Mouse (Mus musculus) adrenal gland, adult 2 months (tissue): ENCODE measurements around the gene Cald1. TPM values are rescaled to one million over a fixed set of nuclear protein-coding genes. Genes with fewer than 3 reads are reported as not detected.

Experiments
- DNase-seq: peaks from one replicate; pipeline ENCODE4 v3.0.0; 2021
- long read RNA-seq: library from polyadenylated mRNA; stranded (forward); transcript quantifications from one replicate; pipeline ENCODE4 v2.0.0, GENCODE M21; 2021
- polyA plus RNA-seq: library from polyadenylated mRNA; depleted of rRNA; stranded (reverse); fragments of >200 nt; gene quantifications from 2 replicates; pipeline ENCODE4 v1.2.3, GENCODE M21; 2012; rRNA removed
- total RNA-seq, 2 experiments: library from RNA; stranded (reverse); gene quantifications; 2 replicates each; pipeline ENCODE4 v1.2.3; 2021

Cald1 gene
- 10 to 100 TPM; 82.4 to 89.0 TPM for total RNA-seq
- 5.4 and 5.6 TPM in 2 replicates for polyA plus RNA-seq
- long read RNA-seq, full-length matches to known transcripts, result 18 of 30 reads
- long read RNA-seq, partial matches to known transcripts, result 6 of 30 reads
- long read RNA-seq, other reads (novel, unspliced or antisense), result 6 of 30 reads

DNA sequence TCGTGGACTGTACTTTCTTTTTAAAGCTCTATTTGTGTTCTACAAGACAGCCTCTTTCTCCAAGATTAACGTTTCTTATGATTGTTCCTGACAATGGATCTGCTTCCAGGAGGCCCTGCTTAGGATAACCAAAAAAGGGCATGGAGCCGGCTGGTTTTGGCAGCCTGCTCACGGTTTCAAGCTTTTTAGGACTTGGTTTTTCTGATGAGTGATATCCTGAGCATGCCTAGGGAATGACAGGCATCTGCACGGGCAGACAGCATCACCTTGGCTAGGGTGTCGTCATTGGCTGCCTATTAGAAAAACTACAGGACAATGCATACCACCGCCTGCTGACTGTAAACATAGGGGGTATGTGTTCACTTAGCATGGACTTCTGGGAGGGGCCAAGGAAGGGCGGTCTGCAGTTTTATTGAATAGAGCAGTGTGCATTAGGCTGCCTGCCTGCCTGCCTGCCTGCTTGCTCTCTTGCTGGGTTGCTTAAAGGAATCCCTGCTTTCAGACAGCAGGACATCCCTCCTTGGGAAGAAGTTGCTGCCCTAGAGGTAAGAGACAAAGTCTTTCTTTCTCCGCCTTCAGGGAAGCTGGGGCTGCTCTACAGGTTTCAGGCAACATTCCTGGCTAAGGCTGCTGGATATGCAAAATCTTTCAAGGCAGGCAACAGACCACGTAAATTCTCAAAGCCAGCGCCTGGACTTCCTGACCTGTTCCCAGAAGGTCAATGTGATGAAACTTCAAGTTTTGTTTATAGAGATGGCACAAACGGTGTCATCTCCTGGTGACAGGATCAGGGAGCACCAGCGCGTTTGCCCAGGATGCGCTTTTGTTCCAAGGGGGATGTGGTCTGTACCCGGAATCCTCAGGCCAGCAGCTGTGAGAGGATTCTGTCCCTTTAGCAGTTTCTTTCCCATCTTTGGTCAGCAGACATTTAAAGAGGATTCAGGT is at the start of gene Cald1:
TSS of gene Cald1 (plus strand) at position 380 of the 945 bp plus-strand sequence.
- peak; percentile 50 for DNase-seq

DNA sequence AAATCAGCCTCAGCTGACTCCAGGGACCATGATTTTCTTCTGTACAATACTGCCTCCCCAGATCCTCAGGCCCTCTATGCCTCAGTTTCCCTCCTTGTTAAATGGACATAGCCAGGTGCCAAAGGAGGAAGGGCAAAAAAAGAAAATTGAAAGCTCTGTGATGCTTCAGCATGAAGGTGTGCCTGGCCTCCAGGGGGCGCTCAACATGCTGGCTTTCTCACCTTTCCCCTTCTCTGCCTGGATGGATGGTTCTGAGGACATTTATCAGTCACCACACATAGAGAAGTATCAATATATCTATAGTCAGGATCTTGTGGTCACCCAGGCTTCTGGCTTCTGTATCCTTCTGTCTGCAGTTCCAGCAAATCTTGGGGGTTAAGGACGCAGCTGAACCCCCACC is 49.3 kb upstream of the Cald1 start:
- peak; percentile 53 for DNase-seq

DNA sequence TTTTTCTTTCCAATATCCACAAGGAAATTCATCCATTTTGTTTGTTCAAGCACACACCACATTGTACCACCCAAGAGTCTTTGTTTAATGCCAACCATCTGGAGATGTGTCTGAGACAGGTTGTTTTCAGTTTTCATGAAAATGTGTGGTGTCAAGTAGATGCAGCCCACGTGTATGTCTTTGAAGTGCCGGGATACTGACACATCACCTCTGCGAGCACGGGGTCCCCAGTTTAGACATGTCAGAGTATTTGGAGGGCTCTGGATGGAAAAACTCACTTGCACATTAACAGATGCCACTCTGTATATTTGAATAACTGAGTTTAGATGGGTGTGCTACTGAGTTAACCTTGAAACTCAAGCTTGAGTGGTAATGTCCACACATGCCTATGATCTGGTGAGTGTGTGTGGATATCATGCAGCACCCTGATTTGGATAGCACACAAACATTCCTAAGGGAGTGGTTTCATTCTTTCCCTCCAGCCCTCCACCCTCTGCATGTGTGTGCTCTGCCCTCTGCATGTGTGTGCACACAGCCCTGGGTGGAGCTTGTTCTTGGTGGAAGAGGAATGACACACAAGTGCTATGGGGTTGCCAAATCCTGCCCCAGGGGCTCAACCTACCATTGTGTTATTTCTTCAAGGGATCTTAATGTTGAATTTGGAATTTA is 45.7 kb upstream of the Cald1 start:
- no peak for DNase-seq

DNA sequence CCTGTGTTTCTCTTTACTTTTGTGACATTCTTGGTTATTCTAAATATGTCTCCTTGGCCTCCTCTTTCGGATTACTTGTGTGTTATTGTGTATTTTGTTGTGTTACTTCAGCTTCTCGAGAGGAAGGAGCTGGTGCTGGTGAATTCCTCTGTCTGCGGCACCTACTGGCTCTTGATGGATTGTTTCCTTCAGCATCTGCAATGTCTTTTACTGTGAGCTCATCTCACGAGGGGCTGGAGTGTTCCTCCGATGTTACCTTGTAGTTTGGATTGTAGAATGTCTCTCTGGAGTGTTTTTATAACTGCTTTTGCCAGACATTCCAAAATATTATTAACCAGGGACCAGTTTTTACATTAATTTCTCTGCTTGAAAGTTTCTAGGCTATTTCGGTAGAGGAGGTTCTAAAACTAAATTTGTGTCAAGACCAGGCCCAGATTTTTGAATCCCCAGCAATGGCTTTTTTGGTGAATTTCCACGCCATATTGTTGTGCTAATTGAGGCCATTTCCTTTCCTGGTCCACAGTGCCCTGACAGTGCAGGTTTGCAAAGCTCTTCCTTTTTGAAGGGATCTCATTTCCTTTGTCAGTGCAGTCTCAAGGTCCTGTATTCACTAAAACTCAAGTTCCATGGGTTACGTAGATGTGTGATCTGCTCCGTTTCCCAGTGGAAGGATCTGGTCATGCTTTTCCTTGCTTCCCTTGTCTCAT is 43.9 kb upstream of the Cald1 start:
- DNase-seq, result no peak

DNA sequence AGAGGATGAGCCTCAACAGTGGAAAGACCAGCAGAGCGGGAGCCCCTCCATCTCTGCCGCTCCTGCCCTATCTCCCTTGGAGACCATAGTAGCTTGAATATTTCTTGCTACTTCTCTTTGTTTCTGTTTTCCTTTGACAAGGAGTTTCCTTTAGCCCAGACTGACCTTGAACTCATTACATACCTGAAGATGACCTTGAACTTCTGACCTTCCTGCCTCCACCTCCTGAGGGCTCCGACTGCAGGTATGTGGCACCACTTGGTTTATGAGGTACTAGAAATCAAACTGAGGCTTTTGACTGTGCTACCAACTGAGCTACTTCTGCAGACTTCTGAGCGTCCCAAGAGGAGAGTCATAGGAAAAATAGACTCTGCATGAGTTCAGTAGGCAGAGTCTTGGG is 38.8 kb upstream of the Cald1 start:
- DNase-seq, result no peak

DNA sequence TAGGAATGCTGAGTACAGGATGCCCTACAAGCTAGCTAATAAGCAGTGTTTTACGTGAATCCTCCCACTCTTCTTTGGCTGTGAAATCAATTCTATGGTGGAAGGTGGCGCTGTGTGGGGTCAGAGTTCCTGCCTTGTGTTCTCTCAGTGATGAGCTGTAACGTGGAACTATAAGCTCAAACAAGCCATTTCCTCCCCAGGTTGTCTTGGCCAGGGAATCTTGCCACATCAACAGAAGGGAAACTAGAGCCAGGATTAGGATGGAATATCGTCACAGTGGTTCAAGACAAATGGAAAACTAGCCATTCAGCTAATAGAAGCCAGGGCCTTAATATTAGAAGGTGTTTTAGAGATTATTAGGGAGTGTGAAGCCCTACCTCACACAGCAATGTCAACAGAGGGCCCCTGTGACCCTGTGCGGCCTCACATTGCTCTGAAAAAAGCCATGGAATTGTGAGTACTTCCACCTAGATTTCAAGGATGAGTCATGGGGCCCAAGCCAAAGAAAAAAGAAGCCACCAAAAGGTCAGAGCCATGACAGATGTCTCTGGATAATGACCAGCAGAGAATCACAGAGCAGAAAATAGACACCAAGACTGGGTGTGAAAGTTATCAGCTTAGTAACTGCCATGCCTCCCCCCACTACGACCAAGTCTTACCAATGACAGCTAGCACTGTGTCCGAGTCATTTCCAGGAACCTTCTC is 33.0 kb upstream of the Cald1 start:
- DNase-seq, result peak; percentile 76

DNA sequence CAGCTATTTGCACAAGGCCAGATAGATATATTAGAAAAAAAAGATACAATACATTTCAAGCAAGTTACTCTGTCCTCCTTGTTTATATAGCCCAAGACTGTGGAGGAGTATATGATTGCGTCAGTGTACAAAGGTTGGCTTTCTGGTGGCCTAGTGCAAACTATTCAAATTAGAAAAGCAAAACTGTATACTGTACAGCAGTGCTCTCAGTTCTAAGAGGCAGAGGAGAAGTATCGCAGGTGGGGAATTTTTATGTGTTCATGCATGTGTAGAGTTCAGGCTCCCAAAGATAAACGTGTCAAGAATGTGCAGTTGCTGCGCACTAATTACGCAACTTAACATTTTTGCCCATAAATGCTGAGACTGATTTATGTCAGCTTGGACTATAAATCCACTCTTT is 31.0 kb upstream of the Cald1 start:
- no peak for DNase-seq

DNA sequence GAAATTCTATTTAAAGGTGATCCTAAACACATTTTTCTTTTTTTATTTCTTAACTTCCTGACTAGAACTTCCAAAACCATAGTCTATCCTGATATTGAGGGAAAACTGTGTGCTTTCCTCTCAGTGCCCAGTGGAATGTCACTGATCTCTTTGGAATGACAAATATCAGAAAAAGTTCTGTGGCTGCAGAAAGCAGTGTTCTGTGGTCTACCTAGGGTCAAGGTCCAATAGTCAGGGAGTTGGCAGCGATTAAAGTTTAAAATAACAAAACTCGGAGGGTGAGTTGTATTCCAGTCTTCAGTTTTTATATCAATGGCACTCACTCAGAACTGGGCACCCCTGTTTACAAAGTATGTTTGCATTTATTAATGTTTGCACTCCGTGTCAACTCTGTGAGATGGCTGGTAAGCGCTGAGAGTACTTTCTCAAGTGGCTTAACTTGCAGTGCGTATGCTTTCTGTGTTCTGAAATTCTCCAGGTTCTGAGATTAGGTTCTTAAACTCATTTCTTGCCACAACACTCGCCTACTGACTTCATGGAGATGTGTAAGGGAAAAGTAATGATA is 18.7 kb upstream of the Cald1 start:
- peak; percentile 59 for DNase-seq

DNA sequence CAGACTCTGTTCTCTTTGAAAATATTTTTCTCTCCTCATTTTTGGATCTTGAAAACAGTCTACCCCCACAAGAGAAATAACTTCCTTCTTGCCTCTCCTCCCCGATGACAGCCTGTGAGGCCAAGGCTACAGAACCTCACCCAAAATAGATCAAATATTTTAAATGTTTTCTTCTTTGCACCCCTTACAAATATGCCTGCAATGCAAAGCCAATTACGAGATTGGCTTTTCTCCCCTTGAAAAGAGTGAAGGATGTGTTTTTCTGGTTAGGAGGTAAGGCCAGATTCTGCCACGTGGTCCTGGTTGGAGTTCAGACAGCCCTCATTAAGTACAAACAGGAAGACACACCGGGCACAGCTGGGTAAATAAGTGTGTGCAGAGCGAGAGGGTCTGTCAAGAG is 14.9 kb upstream of the Cald1 start:
- DNase-seq, result no peak

DNA sequence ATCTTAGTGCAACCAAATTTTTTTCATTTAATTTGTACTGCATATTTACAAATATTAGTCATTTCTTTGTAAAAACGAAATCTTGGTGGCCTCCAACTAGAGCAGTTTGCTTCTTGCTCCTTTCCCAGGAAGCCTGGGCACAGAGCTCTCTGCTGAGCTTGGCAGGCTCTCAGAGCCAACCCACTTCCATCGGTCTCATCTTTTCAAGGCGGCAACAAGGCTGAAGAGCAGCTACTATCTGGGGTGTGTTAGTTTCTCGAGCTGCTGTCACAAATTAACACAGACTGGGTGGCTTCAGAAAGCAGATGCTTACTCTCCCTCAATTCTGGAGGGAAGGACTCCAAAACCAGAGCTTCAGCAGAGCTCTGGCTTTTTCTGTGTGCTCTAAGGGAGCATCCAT is 10.2 kb upstream of the Cald1 start:
- DNase-seq, result no peak

DNA sequence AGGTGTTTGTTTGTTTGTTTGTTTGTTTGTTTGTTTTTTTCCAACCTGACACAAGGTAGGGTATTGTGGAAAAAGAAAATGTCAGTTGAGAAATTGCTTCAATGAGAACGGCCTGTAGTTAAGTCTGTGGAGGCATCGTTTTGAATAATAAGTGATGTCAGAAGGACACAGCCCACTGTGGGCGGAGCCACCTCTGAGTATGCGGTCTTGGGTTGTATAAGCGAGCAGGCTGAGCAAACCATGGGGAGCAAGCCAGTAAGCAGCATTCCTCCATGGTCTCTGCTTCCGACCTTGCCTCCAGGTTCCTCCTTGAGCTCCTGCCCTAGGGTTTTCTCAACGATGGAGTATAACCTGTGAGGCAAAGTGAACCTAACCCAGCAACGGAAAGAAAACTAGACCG is 7.6 kb upstream of the Cald1 start:
- no peak for DNase-seq

DNA sequence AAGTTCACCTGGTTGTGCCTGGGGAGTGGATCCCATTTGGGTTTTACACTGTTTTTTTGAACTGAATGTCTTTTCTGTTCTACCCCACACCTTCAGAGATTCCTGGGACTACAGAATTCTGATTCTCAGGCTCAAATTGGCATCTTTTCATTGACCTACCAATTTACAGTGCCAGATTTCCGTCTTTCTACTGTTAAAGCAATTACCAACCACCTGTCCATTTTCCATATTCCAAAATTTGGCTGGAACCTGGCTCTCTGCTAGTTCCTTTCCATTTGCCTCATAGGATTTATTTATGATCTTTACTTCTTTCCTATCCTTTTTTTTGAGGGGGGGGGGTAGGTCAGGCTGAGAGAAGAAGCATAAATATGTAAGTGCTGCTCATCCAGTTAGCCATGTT is 4.9 kb upstream of the Cald1 start:
- DNase-seq, result no peak

DNA sequence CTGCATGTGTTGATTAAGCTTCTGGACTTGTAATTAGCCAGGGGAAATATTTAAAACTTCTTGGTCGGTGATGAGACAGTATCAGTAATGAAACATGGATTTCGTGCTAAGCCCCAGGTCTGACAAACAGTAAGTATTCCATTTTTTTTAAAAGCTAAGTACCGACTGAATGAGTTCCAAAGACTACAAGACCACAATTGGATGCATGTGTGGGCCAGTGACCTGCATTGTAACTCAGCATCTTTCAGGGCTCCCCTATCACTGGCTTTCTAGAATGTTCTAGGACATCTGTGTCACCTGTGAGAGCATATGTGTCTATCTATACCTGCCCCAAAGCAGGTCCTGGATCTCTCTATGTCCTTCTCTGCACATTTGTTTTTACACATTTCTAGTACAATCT is 984 bp upstream of the Cald1 start:
- no peak for DNase-seq

DNA sequence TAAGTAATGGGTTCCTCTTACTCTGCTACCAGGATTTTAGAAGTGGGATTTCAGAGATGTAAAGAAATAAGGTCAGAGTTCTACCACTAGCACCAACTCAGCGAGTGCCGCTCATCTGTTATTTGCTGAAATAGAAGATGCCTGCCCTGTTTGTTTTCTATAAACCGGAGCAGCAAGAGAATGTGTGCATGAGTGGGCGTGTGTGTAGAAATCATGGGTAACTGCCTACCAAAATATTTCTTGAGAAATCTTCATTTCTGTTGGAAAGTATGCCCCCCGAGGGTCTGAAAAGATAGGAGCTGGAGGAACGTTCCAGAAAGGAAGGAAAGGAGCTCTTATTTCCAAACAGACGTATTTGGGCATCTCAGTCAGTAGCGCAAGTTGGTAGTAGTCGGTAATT is 871 bp downstream of the Cald1 start:
- DNase-seq, result no peak

DNA sequence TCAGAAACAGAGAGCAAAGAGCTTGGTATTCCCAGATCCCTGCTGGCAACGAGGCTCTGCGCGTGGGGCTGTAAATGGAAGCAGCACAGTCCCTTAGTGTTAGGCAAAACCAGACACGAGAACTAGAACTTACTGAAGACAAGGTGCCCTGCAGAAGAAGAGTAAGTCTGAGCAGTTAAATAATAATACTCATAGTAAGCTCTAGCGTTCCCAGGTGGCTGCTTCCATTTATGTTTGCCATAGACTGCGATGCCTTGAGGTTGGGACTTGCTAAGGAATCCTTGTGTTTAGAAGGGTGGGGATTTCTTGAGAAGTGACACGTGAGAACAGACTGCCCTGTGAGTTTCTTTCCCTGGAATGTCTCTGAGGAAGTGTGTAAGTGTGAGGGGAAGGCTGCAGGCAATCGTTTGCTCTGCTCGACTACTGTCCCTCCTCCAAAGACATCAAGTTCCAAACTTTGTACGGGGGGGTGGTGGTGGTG is 1.4 kb downstream of the Cald1 start:
- no peak for DNase-seq

DNA sequence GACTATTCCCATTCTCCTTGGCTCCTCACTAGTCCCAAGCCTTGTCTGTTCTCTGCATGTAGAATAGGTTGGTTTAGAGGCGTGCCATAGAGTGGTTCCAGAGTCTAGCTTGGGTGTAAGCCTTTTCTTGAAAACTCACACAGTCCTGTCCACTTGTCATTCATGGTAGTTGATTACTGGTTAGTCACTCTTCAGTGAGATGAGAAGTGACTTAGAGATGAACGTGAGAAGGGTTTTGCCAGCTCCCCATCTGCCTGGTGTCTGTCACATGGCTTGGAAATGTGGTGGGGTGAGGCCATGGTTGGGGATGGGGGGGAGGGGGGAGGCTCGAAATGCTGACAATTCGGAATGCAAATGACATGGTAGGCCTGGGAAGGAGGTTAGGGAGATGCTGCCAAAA is 2.5 kb downstream of the Cald1 start:
- DNase-seq, result no peak

DNA sequence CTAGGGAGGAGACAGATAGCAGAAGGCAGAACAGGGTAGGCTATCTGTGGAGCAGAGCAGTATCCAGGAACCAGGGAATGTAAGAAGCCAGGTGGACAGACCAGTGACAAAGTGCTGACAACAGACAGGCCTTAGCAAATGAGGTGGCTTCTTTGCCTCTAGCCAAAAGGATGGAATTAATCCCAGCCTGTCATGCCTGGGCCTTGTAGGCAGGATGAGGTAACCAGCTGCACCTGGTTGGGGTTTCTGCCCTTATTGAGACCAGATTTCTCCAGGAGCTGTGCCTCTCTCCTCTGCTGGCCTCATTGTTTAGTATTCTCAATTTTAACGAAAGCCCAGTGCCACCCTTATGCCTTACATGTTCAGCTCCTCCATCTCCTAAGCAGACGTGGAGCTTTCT is 3.8 kb downstream of the Cald1 start:
- DNase-seq, result no peak

DNA sequence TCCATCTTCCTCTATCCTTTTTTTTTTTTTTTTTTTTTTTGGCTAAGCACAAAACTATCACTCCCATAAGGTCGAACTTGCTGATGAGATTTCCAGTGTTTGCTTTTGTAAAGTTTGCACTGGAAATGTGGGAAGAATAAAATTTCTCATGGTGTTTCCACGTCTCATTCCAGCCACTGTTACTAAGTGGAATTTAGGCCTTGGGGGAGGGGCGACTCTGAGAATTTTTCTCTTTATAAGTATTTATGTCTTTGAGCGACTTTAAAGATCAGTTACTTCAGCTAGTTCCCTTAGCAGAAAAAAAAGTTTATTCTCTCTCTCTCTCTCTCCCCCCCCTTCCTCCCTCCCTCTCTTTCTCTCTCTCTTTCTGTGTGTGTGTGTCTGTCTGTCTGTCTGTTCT is 8.1 kb downstream of the Cald1 start:
- no peak for DNase-seq

DNA sequence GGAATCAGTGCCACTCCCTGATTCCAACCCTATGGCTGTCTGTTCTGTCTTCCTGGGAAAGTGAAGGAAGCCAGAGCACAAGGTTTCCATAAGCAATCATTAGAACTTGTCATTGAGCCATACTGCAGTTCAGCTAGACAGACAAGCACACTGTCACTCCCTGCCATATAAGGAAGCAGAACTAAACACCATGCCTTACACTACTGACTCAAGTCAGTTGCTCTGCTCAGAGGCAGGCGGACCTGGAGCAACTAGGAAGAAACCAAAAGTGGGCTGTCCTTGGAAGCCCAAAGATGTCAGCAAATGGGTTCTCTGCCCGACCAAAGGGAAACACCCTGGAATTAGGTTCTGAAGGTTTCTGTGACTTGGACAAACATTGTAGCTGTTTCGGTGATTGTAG is 10.3 kb downstream of the Cald1 start:
- DNase-seq, result no peak

DNA sequence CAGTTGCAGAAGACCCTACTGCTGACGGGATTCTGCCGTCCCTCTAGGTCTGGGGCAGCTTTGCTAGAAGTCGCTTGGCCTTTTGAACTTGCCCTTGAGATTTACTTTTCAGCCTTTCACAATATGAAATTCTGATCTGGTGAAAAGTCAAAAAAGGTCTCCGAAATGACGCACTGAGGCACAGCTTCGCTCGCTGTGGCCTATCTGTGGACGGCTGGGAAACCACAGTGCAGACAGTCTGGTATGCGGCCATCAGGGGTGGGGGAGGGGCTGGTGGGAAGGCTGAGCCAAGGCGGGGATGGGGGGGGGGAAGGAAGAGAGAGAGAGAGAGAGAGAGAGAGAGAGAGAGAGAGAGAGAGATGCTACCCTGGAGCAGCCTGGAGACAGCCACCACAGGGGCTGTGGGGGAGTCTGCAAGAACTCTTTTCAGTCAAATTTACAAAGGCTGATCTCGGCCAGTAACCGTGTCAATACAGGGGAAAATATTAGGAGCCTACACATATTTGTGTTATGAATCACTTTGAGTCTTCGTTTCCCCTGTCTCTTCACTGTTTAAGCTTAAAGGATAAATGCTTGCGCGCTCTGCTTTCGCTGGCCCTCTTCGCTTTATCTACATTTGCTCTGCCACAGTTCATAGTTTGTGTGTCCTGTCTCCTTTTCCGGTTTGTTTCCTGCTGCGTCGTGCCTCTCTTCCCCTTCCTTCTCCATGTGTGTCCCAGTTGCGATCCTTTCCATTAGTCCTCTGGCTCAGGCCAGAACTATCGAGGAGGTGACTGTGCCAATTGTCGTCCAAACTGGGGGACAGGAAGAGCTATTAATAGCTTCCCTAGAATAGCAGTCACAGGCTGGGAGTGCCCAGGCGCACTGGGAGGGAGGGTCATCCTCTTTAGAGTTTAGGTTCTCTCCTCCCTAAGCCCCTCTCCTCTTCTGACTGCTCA is 11.9 kb downstream of the Cald1 start:
- peak; percentile 64 for DNase-seq
